Mouse (Mus musculus): Measurements from ENCODE around the gene Atp6v1g1.

Gene Atp6v1g1

GRCm38 (mm10) chr4:63585216-63585615, 40.6 kb downstream of the Atp6v1g1 start:
- DNase-seq: no peak

DNA sequence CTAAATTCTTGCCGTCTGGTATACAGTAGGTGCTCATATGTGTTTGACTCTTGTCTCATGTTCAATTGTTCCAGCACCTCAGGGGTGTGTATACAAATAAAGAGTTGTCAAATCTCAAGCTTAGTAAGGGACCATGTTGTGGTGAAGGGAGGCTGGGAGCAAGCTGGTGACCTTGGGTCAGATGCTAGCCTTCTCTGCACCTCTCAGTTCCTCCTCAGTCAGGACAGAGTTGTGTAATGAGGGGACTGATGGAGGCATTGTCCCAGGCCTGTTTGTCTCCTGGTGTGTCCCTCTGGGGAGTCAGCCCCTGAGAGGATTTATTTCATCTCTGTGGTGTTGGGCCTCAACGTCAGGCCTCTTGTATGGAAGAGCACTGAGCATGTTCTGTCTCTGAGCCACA, 41.7 kb downstream of the Atp6v1g1 start:
- no peak for DNase-seq

DNA sequence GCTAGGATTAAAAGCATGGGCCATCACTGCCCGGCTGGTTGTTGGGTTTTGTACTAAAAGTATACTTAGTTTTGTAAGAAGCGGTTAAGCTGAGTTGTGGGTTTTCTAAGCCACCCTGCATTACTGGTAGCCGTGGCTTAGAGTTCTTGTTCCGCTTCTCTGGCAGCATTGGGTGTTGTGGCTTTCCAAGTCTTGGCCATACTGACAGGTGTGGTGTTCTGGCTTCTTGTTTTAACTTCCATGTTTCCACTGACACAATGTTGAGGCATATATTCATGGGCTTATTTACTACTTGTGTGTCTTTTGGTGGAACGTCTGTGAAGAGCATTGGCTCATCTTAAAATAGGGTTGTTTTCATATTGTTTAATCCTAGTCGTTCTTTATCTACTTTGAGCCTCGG, 45.4 kb downstream of the Atp6v1g1 start:
- DNase-seq: no peak

- no peak for DNase-seq
These were observed 46.0 kb downstream of the Atp6v1g1 start for GRCm38 (mm10) chr4:63590538-63590937.

DNA sequence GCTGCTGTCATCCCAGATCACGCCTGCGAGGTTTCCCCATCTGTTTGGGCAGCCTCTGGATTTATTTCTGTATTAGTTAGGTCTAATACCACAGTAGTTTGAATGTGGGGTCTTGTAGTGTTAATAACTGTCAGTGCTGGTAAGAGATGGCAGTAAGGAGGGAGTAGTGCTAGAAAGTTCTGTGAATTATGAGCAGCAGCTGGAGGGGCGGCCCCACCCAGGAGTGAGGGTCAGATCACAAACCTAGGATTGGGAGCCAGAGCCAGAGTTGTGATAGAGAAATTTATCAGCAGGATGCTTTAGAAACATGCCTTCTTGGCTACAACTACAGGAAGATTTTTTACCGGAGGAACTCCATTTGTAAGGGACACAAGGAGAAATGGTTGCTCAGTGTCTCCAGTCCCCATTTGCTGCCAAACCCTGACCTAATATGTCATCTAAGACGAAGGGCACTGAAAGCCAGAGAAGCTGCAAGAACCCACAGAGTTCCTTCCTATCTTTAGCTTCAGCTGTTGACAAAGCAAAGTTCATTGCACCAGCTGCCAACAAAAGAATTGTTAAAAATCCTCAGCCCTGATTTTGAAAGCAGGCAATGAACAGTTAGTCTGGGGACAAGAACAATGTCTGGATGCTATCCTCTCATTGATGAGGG, 50.0 kb downstream of the Atp6v1g1 start:
- DNase-seq: no peak

DNA sequence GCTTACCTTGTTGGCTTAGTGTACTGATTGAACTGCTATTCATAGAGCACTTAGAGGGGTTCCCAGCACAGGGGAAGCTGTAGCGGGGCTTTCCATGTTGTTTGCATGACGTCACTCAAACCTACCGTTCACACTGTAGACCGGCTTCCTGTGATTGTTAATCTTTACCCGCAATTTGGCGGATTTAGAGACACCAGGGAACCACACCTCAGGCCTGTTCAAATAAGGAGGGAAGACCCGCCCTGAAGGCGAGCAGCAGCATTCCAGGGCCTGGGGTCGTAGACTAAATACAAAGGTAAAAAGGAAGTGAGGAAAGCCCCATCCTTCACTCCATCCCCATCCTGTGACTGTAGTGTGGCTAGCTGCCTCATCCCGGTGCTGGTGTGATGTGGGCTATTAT, 50.7 kb downstream of the Atp6v1g1 start:
- DNase-seq: no peak

GRCm38 (mm10) chr4:63596010-63596409, 51.4 kb downstream of the Atp6v1g1 start:
- no peak for DNase-seq
